Mouse (Mus musculus): ENCODE results near the gene Tns4. TPM values are rescaled to one million over a fixed set of nuclear protein-coding genes. Genes with fewer than 3 reads are reported as not detected.

The Tns4 gene
- 2.4 and 3.4 TPM in 2 replicates for polyA plus RNA-seq (2012; rRNA removed)

DNA sequence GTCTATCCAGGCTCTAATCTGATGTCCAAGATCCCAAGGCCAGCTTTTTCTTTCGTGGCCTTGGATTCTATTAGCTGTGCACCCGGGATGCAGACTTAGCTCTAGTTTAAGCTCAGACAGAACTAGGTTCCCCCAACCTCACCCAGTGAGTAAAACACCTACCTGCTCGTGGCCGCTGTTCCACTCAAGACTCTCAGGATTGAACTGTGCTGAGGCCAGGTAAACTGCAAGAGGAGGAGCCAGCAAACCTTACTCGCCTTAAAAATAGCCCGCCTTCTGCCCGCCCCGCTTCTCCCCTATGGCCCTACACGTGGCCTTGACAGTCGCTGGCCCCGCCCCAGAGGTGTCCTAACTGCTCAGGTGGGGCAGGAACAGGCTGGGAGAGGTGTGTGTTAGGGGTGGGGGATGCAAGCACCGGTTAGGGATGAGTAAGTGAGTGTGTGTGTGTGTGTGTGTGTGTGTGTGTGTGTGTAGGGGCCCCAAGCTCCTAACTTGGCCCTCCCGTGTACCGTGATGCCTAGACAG, at the start of gene Tns4:
Tns4 (minus strand) TSS at position 230 of the 525 bp plus-strand sequence.
- DNase-seq (ENCODE audit: low read depth), result no peak

GRCm38 (mm10) chr11:99137385-99137784, 48.3 kb upstream of the Tns4 start:
- no peak for DNase-seq (ENCODE audit: low read depth)

DNA sequence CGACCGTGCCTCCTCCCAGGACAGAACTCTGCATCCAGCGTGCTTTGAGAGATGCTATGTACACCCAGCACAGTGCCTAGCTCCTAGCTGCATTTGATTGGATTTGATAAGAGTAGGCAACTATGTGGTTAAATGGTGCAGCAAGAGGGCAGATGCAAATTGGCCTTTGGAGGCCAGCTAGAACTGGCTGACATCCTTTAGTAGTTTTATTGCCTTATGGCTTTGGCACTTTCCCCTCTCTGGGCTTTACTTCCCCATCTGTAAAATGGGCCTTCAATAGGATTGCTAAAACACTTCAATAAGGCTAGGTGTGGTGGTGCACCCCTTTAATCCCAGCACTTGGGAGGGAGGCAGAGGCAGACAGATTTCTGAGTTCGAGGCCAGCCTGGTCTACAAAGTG, 47.9 kb upstream of the Tns4 start:
- no peak for DNase-seq (ENCODE audit: low read depth)

DNA sequence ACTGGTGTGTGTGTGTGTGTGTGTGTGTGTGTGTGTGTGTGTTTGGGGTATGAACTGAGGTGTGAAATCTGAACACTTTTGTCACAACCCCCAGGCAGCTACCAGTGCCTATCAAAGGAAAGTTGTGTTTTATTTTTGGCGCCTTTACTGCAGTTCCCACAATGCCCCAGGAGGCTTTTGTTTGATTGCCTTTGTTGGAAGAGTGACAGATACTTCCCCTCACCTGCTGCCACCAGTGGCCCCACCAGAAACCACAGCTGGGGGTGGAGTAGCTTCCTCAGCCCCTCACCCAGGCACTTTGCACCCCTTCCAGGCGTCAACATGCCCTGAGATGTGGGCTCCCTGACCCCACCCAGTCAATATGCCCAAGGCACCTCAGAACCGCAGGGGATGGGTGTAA, 47.3 kb upstream of the Tns4 start:
- no peak for DNase-seq (ENCODE audit: low read depth)

DNA sequence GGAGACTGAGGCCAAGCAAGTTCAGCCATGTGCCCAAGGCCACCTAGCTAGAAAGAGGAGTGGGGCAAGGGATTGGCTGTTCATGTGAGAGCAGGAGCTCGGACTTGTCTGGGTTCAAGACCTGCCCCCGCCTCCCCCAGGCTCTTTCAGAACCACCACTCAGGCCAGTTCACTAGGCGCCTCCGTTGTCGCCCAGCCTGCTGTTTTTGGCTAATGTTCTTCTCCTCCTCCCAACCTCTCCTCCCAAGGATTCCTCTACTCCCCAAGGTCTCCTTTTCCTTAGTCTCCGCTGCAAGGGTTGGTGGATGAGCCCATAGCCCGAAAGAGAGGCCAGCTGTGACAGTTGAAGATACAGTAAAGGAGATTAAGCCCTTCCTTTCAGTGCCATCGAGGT, 45.9 kb upstream of the Tns4 start:
- no peak for DNase-seq (ENCODE audit: low read depth)

DNA sequence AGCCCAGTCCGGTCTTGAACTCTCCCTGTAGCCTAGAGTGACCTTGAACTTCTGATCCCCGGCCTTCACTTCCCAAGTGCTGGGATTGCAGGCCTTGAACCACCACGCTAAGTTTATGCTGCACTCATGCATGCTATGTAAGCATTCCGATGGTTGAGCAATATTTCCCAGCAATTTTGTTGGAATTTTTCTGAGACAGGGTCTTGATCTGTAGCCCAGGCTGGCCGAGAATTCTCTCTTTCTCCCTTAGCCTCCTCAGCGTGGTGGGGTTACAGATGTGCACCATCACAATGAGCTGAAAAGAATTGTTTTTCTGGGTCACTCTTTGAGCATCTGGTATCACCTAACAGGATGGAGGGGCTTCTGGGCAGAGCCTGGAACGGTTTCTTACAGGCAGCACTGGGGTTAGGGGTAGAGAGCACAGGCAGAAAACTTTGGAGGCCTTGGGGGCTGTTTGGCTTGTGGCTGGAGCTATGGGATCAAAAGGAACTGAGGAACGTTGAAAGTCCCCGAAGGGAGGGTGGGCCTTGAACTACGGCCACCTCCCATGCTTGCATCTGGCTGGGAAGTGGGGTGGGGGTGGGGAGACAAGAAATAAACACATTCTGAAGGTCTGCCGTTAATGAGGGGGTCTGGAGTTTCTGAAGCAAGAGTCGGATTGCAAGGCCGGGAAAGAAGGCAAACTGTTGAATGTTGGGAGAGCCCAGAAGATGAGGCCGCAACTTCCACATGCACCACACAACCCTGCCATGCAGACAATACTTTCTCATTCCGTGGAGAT, 45.4 kb upstream of the Tns4 start:
- no peak for DNase-seq (ENCODE audit: low read depth)

DNA sequence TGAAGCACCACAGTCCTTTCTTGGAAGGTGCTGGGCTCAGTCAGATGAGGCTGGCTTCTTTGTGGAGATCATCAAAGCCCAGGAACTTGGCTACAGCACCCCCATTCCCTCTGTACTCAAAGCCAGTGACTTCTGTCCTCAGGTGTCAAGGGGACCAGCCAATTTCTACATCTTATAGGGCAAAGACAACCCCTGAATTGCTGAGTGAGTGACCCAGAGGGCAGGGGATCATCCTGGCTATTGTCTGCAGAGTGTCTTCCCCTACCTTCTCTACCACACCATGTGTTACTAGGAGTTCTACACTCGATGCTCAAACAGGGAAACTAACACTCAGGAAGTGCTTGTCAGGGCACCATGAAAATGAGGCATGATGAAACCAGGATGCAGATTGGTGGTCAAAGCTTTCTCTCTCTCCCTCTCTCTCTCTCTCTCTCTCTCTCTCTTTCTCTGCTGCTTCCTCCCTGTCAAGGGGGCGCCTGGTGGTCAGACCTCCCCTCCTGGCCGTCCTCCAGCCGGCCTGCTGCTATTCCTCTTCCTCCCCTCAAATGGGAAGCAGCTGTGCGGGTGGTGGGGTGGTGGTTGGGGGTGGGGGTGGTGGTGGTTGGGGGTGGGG, 44.3 kb upstream of the Tns4 start:
- DNase-seq (ENCODE audit: low read depth), result no peak

DNA sequence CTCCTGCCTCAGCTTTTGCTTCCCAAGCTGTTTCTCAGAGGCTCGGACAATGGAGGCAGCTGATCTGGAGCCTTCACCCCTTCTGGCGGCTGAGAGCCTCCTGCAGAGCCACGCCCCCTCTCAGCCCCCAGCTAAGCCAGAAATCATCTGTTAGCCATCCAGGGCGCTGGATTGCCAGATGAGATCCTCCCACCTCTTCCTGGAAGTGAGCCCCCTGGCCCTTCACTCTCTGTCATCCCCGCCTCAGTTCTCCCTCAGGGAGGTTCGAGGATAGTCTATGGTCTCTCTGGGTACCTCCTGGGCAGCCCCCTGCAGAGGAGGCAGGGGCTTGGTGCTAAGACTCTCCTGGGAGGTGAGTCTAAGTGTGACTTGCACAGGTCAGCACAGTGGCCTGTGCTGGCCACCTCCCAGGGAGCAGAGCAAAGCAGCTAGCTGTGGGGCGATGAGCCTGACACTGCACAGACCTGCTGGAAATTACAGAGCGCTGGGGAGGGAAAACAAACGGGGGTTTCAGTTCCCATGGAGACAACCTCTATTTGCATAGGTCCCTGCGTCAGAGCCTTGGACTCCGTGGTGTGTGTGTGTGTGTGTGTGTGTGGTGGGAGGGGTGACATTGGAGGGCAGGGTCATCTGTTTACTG, 43.1 kb upstream of the Tns4 start:
- DNase-seq (ENCODE audit: low read depth), result no peak

DNA sequence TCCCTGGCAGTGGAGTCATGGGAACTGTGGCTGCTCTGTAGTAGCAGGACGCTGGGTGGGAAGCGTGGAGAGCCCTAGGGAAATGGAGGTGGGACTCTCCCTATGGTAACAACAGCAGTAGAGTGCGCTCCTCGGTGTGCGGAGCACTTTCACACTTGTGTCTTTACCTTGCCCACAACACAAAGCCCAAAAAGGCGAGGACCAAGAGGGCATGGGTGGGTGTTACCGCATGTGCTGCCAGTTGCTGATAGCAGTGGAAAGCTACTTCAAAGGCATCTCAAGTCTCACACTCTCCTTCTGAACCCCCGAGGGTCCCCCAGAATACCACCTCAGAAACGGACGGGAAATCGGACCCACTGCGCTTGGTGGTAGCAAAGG, 42.3 kb upstream of the Tns4 start:
- DNase-seq (ENCODE audit: low read depth), result no peak

DNA sequence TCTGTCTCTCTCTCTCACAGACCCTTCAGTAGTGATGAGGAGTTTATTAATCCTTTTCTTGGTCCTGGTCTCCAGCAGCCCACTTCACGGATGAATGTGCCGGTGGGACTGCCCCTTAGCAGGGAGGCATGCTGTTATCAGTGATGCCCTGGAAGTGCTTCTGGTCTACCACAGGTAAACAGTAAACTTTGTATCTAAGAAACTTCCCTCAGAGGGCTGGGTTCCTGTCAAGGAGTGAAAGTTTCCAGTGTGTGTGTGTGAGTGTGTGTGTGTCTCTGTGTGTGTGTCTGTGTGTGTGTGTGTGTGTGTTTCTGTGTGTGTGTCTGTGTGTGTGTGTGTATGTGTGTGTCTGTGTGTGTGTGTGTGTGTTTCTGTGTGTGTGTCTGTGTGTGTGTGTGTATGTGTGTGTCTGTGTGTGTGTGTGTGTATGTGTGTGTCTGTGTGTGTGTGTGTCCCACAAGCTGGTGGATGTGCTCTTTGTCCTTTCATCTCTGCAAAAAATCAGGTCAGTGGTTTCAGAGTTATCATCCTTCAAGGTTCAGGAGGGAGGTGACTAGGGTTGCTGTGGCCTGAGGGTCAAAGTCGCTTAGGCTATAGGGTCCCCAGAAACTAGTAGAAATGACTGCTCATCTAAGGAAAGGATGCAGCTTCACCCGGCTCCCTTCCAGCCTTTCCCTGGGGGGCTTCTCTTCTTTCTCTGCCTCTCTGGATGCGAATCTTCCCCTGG, 41.8 kb upstream of the Tns4 start:
- no peak for DNase-seq (ENCODE audit: low read depth)

DNA sequence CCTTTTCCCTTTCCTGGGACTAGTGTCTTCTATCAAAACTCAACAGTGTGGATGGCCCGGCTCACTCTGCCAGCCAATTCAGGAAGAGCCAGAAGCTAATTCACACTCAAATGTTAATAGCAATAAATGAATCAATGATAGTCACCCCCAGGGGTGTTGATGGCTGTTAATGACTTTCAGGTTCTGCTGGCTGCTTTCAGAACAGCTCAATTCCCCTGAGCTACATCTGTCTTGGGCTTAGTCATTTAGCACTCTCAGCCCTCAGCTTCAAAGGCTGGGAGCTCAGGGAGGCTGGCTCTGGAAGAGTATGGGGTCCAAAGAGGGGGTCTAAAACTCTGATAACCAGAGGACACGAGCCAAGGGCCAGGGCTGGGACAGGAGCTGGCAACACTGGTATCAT, 40.2 kb upstream of the Tns4 start:
- no peak for DNase-seq (ENCODE audit: low read depth)

- DNase-seq (ENCODE audit: low read depth), result no peak
Measured at GRCm38 (mm10) chr11:99127785-99128682, 38.9 kb upstream of the Tns4 start.

DNA sequence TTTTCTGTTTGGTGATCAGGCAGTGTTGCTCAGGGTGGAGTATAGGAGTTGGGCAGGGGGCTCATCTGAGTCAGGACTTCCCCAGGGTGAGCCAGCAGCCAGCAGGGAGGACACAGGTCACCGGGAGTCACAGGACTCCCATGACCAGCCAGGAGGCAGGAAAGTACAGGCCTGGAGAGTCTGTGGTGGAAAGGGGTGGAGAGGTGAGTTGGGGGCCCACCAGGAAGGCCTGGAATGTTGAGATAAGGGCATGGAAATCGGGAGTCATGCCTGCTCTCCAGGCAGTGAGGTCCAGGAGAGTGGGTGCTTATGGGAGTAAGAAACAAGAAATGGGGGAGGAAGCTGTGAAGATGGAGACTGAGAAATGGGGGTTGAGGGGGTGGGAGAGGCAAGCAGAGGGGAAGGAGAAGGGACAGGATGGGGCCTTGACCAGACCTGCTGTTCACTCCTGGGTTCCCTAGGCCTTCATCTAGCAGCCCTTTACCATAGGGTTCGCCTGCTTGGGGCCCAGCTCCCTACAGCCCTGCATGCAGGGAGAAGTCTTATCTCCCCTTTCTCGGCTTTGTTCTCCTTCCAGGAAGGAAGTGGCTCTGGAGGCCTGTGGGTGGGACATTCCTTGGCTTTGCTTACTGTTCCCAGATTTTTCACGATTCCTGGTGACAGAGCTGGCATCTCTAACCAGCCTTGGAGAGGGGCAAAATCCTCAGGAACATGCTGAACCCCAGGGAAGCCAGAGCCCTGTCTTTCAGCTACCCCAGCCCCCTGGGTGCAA, 37.6 kb upstream of the Tns4 start:
- no peak for DNase-seq (ENCODE audit: low read depth)

- DNase-seq (ENCODE audit: low read depth), result no peak
Measured at GRCm38 (mm10) chr11:99124635-99125029, 35.5 kb upstream of the Tns4 start.

- no peak for DNase-seq (ENCODE audit: low read depth)
Measured at GRCm38 (mm10) chr11:99123977-99124634, 35.0 kb upstream of the Tns4 start.

DNA sequence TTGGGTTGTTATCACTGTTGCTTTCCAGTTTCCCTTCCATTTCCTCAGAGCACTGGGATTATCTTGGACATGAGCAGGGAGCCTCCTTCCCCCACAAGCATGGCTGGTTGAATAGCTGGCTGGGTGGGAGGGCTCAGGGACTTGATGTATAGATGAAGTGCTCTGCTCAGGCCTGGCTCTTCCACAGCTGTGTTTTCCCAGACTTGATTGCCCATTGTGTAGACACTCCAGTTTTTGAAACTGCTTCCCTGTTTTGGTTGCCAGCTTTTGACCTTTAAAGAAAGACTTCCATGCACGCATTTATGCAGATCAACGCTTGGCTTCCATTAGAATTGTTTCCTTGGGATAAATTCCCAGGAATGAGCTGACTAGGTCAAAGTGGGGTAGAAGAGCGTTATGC, 33.6 kb upstream of the Tns4 start:
- no peak for DNase-seq (ENCODE audit: low read depth)

- no peak for DNase-seq (ENCODE audit: low read depth)
Measured at GRCm38 (mm10) chr11:99121218-99121631, 32.1 kb upstream of the Tns4 start.

DNA sequence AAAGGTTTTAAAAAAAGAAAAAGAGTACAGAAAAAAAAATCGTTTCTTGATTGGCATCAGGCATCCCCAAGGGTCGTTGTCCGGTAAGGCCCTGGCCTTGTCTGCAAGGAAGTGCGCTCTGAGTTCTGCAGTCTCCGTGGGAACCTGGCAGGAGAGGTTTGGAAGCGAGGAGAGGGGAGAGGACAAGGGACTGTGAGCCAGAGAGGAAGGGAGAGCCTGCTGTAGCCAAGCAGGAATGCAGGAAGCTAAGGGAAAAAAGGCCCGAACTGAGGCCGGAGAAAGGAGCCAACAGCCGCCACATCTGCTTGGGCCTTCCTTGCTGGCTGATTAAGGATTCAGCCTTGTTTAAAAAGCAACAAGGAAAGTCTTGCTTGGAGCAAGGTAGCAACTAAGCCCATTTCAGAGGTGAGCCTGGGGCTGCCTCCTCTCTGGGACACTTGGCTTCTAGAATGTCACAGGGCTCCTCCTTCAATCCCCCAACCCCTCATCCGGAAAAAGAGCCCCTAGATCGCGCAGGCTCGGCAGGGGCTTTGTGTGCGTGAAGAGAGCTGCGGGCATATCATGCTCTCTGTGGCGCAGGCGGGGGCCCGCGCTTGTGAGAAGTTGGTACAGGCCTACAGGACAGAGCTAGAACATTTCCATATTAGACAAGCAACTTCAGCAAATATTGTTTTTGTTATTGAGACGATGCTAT, 31.6 kb upstream of the Tns4 start:
- no peak for DNase-seq (ENCODE audit: low read depth)

- DNase-seq (ENCODE audit: low read depth), result no peak
Measured at GRCm38 (mm10) chr11:99118963-99119362, 29.9 kb upstream of the Tns4 start.
